Mouse (Mus musculus) small intestine, adult 2 months (tissue): ENCODE results near the gene Maml2. TPM values are rescaled to one million over a fixed set of nuclear protein-coding genes. Genes with fewer than 3 reads are reported as not detected.

Source experiments
- H3K27ac ChIP-seq: fragments of 200-500 bp; 2 replicates; pipeline ENCODE4 v1.5.1; 2012; ENCODE audit warnings: low read depth, low read length, control low read depth, inconsistent platforms; ENCODE audit not compliant: insufficient read depth
- H3K27me3 ChIP-seq: fragments of 200-500 bp; 2 replicates; pipeline ENCODE4 v1.6.1; 2012; ENCODE audit warnings: mild to moderate bottlenecking, moderate library complexity, low read length, inconsistent platforms; ENCODE audit not compliant: control insufficient read depth, insufficient read depth
- H3K36me3 ChIP-seq: fragments of 200-500 bp; 2 replicates; pipeline ENCODE4 v1.6.1; 2012; ENCODE audit warnings: mild to moderate bottlenecking, low read length, control low read depth, inconsistent platforms; ENCODE audit not compliant: control insufficient read depth, insufficient read depth
- H3K4me1 ChIP-seq: fragments of 200-500 bp; 2 replicates; pipeline ENCODE4 v1.6.1; 2012; ENCODE audit warnings: low read length, inconsistent platforms, mixed read lengths; ENCODE audit not compliant: control insufficient read depth, insufficient read depth, insufficient read length
- H3K4me3 ChIP-seq: fragments of 200-500 bp; 2 replicates; pipeline ENCODE4 v1.5.1; 2012; ENCODE audit warnings: low read depth, mild to moderate bottlenecking, control low read depth, inconsistent platforms, low read length, moderate library complexity
- CTCF ChIP-seq: fragments of 200-500 bp; IDR thresholded peaks from 2 replicates; pipeline ENCODE4 v1.5.1; 2012; ENCODE audit warnings: low read depth, mild to moderate bottlenecking, control low read depth, inconsistent platforms, low read length, moderate library complexity, mixed read lengths; ENCODE audit not compliant: insufficient replicate concordance, insufficient read length; ENCODE audit errors: extremely low read depth
- POLR2A ChIP-seq: fragments of 200-500 bp; IDR thresholded peaks from 2 replicates; pipeline ENCODE4 v1.6.1; 2012; ENCODE audit warnings: low read depth, mild to moderate bottlenecking, control low read depth, inconsistent platforms, low read length, moderate library complexity
- WGBS: fragments of 180-500 bp; shearing (Covaris S2); methylation state at CpG from one replicate; pipeline ENCODE4 v1.1.7; 2018; 5-methylcytosine and 5-hydroxymethylcytosine counted together
- polyA plus RNA-seq: library from polyadenylated mRNA; depleted of rRNA; stranded (reverse); fragments of >200 nt; gene quantifications from 2 replicates; pipeline ENCODE4 v1.2.3, GENCODE M21; 2012

The Maml2 gene
- polyA plus RNA-seq, 1 experiment: 2.8 TPM

- H3K4me1 ChIP-seq: no peaks in the 10 kb centered on the region; the same call in 1 of the 2 replicates
- H3K27me3 ChIP-seq: no peaks in the 10 kb centered on the region
- no peak overlapping the region for H3K4me3 ChIP-seq
- no peaks in the 10 kb centered on the region for H3K36me3 ChIP-seq
- no peak overlapping the region for H3K27ac ChIP-seq
- WGBS: 91% methylated on average over 2 of the region's 2 CpGs
- TF ChIP-seq CTCF: no peak
- no peak for TF ChIP-seq POLR2A
Measured at GRCm38 (mm10) chr9:13540227-13540626, 242.5 kb downstream of the Maml2 start.

- Histone ChIP-seq H3K27me3 (no peaks in the 10 kb centered on the region), H3K4me3 (no peak overlapping the region), H3K4me1 (no peaks in the 10 kb centered on the region; the same call in 1 of the 2 replicates), H3K27ac (no peak overlapping the region), H3K36me3 (no peaks in the 10 kb centered on the region)
- TF ChIP-seq POLR2A (no peak), CTCF (no peak)
- WGBS: 38% methylated on average over 6 of the region's 6 CpGs
Measured at GRCm38 (mm10) chr9:13540781-13541180, 243.0 kb downstream of the Maml2 start.

- Histone ChIP-seq H3K4me3 (no peak overlapping the region), H3K36me3 (no peaks in the 10 kb centered on the region), H3K27me3 (no peaks in the 10 kb centered on the region), H3K27ac (no peak overlapping the region), H3K4me1 (no peaks in the 10 kb centered on the region)
- WGBS: 78% methylated on average over 8 of the region's 8 CpGs
- TF ChIP-seq POLR2A (no peak), CTCF (no peak)
Measured at GRCm38 (mm10) chr9:13543167-13543566, 245.4 kb downstream of the Maml2 start.

- TF ChIP-seq CTCF (no peak), POLR2A (no peak)
- Histone ChIP-seq H3K27me3 (no peaks in the 10 kb centered on the region), H3K27ac (no peak overlapping the region), H3K36me3 (no peaks in the 10 kb centered on the region), H3K4me3 (no peak overlapping the region), H3K4me1 (no peaks in the 10 kb centered on the region)
- WGBS: 62% methylated on average over 8 of the region's 8 CpGs
Measured at GRCm38 (mm10) chr9:13544133-13544532, 246.4 kb downstream of the Maml2 start.

- TF ChIP-seq CTCF (no peak), POLR2A (no peak)
- no peak overlapping the region for H3K27ac ChIP-seq
- no peaks in the 10 kb centered on the region for H3K27me3 ChIP-seq
- no peak overlapping the region for H3K4me3 ChIP-seq
- no peaks in the 10 kb centered on the region for H3K36me3 ChIP-seq
- no peaks in the 10 kb centered on the region for H3K4me1 ChIP-seq
- 74% methylated on average over 6 of the region's 6 CpGs for WGBS
Measured at GRCm38 (mm10) chr9:13545726-13546125, 248.0 kb downstream of the Maml2 start.

GRCm38 (mm10) chr9:13549911-13550310, 252.2 kb downstream of the Maml2 start:
- 65% methylated on average over 3 of the region's 3 CpGs for WGBS
- Histone ChIP-seq H3K27me3 (no peaks in the 10 kb centered on the region), H3K36me3 (no peaks in the 10 kb centered on the region), H3K4me3 (no peak overlapping the region), H3K4me1 (no peaks in the 10 kb centered on the region), H3K27ac (no peak overlapping the region)
- TF ChIP-seq POLR2A (no peak), CTCF (no peak)

GRCm38 (mm10) chr9:13552380-13553052, 254.8 kb downstream of the Maml2 start:
- Histone ChIP-seq H3K36me3 (no peaks in the 10 kb centered on the region), H3K4me3 (no peak overlapping the region), H3K4me1 (0 out of 2 replicates have a peak, but pooled peaks cover 2% of the 10 kb centered on the region), H3K27ac (no peak overlapping the region), H3K27me3 (no peaks in the 10 kb centered on the region)
- WGBS: 43% methylated on average over 5 of the region's 5 CpGs
- TF ChIP-seq CTCF: no peak
- TF ChIP-seq POLR2A: no peak
